Mouse (Mus musculus) Patski (cell line): ENCODE measurements at regions not wholly inside any gene's neighbourhood (a gene's known extent, or its start where the extent isn't known, plus 50 kb on each side); places are given as distances from the start of the nearest gene placed in this dataset.

Source experiments
- ATAC-seq: fragments of 100-300 bp; one replicate; pipeline ENCODE4 v1.8.0; 2021
- CTCF ChIA-PET: fragments of 350-600 bp; sonication (Branson Sonifier 250); formaldehyde crosslinking; loops from one replicate; lab custom pipeline; 2022; ENCODE audit warnings: inconsistent platforms; lab: Charles Lee
- POLR2A ChIA-PET: fragments of 350-600 bp; sonication (Branson Sonifier 250); formaldehyde crosslinking; loops from one replicate; lab custom pipeline; 2022; ENCODE audit warnings: antibody characterized with exemption, inconsistent platforms; lab: Charles Lee
- DNase-seq: peaks from one replicate; pipeline ENCODE4 v3.0.0-alpha.2; 2011; ENCODE audit warnings: low read depth, low spot score
- H3K27me3 ChIP-seq: fragments of 371-371 bp; one replicate; pipeline ENCODE4 v1.5.1; 2021
- CTCF ChIP-seq: fragments of 100-300 bp; IDR thresholded peaks from one replicate; pipeline ENCODE4 v1.5.1; 2021
- in situ Hi-C: fragments of 300-500 bp; cut with MboI; formaldehyde crosslinking; loops from 3 replicates; pipeline ENCODE4 v1.11.1; 2018; ENCODE audit warnings: low pct_unique_long_range_greater_than_20kb, mixed read lengths

DNA sequence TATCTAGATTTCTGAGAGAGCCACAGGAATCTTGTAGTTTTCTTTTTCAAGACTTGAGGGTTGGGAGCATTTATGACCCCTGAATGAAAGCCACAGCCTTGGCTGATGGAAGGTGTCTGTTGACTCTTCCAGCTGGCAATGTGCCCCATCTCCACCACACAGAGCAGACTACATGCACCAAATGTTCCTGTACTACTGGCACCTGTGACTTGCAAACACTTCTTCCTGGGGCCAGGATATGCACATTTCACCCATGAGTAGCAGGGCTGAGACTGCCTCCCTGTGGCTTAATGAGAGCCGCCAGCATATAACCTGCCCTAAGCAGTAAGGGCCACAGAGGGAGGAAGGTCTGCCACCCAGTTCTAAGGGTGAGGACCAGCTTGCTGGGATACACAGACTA is 390.5 kb upstream of the Spred2 start:
- peaks cover 37% of the 10 kb centered on the region for H3K27me3 ChIP-seq
- in situ Hi-C loops, result no loop called here
- ATAC-seq (no peak), DNase-seq (no peak)
- TF ChIP-seq CTCF, result no peak
- CTCF ChIA-PET, result no interaction called here
- POLR2A ChIA-PET, result no interaction called here

- no peak for TF ChIP-seq CTCF
- no peak for DNase-seq
- ChIA-PET CTCF (no interaction called here), POLR2A (no interaction called here)
- peaks cover 26% of the 10 kb centered on the region for H3K27me3 ChIP-seq
- no peak for ATAC-seq
- in situ Hi-C loops, result no loop called here
These were observed 389.0 kb upstream of the Spred2 start for GRCm38 (mm10) chr11:19535215-19535614.

DNA sequence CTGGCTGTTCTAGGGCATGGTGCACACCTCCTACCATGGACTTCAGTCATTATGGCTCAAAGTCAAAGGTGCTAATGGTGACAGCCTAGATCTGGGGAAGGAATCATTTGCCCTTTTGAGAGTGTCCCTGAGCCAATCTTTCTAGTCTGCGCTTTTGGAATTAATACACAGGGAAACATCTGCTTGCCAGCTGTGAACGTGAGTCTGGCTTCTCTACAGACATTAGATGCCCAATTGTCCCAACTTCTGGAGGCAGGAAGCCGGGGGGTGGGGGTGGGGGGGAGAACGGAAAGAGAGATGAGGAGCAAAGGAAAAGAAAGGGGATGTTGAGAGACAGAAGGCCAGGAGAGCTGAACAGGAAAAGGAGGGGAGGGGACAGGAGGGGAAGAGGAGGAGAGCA is 377.9 kb upstream of the Spred2 start:
- no peak for ATAC-seq
- no peak for DNase-seq
- POLR2A ChIA-PET, result no interaction called here
- CTCF ChIA-PET, result interaction anchor here (1.1 kb wide), 1 partner anchor 11 kb away, joined by 3 read pairs; no protein-coding TSS in a partner anchor
- in situ Hi-C loops, result no loop called here
- no peak for TF ChIP-seq CTCF
- H3K27me3 ChIP-seq, result peaks cover 23% of the 10 kb centered on the region

GRCm38 (mm10) chr11:19554316-19554946 is 369.7 kb upstream of the Spred2 start:
- POLR2A ChIA-PET, result no interaction called here
- CTCF ChIA-PET, result interaction anchor here (1.2 kb wide), 1 partner anchor 8 kb away, joined by 4 read pairs; no protein-coding TSS in a partner anchor
- in situ Hi-C loops, result no loop called here
- no peak for TF ChIP-seq CTCF
- ATAC-seq (no peak), DNase-seq (no peak)
- H3K27me3 ChIP-seq, result peaks cover 17% of the 10 kb centered on the region

GRCm38 (mm10) chr11:19554947-19555770 is 369.0 kb upstream of the Spred2 start:
- ChIA-PET CTCF (no interaction called here), POLR2A (no interaction called here)
- H3K27me3 ChIP-seq, result peaks cover 24% of the 10 kb centered on the region
- TF ChIP-seq CTCF, result no peak
- in situ Hi-C loops, result no loop called here
- DNase-seq, result no peak
- no peak for ATAC-seq

- in situ Hi-C loops, result no loop called here
- no peak for TF ChIP-seq CTCF
- POLR2A ChIA-PET, result no interaction called here
- CTCF ChIA-PET, result interaction anchor here (1.0 kb wide), 1 partner anchor 13 kb away, joined by 3 read pairs; no protein-coding TSS in a partner anchor
- ATAC-seq (no peak), DNase-seq (no peak)
- H3K27me3 ChIP-seq, result peaks cover 21% of the 10 kb centered on the region
These were observed 363.7 kb upstream of the Spred2 start for GRCm38 (mm10) chr11:19560452-19560851.

DNA sequence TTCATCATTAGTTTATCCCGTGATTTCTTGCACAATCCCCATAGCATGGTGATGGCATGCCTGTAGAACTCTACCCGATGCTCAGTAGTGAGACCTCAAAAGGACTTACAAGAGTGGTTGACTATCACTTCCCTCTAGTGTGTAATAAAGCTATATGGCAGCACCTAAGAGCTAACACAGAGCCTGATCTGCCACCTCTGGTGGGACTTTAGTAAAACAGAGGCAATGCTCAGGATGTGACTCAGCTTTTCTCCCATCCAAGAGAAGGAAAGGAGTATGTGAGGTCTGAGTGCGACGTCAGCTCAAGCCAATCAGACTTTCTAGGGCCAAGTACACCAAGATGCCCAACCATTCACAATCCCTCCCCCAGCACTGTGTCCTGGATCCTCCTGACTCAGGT is 361.5 kb upstream of the Spred2 start:
- in situ Hi-C loops, result no loop called here
- ChIA-PET CTCF (interaction anchor here (1.4 kb wide), 1 partner anchor 9 kb away, joined by 4 read pairs; no protein-coding TSS in a partner anchor), POLR2A (no interaction called here)
- peaks cover 21% of the 10 kb centered on the region for H3K27me3 ChIP-seq
- ATAC-seq (no peak), DNase-seq (no peak)
- no peak for TF ChIP-seq CTCF

DNA sequence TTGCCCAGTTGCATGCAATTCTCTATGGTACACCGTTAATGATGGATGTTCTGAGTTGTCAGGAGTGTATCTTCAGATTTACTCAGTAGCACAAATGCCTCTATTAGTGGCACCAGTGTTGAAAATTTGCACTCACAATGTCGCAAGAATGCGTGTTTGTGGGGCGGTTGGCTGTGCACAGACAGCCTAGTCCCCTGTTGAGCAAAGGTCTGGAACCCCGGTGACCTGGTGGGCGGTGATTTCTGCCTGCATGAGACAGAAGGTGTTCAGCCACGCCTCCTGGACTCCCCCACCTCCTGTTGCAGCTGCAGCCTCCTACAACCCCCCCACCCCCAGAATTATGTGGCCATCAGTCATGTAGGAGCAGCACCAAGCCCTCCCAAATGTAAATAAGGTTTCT is 338.9 kb upstream of the Spred2 start:
- POLR2A ChIA-PET, result no interaction called here
- ATAC-seq (no peak), DNase-seq (no peak)
- H3K27me3 ChIP-seq, result peaks cover 26% of the 10 kb centered on the region
- in situ Hi-C loops, result no loop called here
- no peak for TF ChIP-seq CTCF
- CTCF ChIA-PET, result no interaction called here

- no peak for TF ChIP-seq CTCF
These were observed 331.4 kb upstream of the Spred2 start for GRCm38 (mm10) chr11:19592506-19593355.

GRCm38 (mm10) chr11:19595107-19595506 is 329.1 kb upstream of the Spred2 start:
- in situ Hi-C loops, result no loop called here
- ATAC-seq (no peak), DNase-seq (no peak)
- TF ChIP-seq CTCF, result no peak
- peaks cover 5% of the 10 kb centered on the region for H3K27me3 ChIP-seq
- ChIA-PET POLR2A (no interaction called here), CTCF (no interaction called here)

More at GRCm38 (mm10) chr11:19592506-19593355, 331.4 kb upstream of the Spred2 start:
- ATAC-seq (no peak), DNase-seq (no peak)
- in situ Hi-C loops, result no loop called here
- peaks cover 5% of the 10 kb centered on the region for H3K27me3 ChIP-seq
- ChIA-PET CTCF (interaction anchor here (1.3 kb wide), 1 partner anchor 23 kb away, joined by 3 read pairs; no protein-coding TSS in a partner anchor), POLR2A (no interaction called here)
